Mouse (Mus musculus): Measurements from ENCODE around the gene Fgfrl1.
"Not testable (repeated sequence)": the region's sequence is repeated elsewhere in the genome, so short reads cannot be mapped to it uniquely, and the experiment has no call there.

The Fgfrl1 gene

DNA sequence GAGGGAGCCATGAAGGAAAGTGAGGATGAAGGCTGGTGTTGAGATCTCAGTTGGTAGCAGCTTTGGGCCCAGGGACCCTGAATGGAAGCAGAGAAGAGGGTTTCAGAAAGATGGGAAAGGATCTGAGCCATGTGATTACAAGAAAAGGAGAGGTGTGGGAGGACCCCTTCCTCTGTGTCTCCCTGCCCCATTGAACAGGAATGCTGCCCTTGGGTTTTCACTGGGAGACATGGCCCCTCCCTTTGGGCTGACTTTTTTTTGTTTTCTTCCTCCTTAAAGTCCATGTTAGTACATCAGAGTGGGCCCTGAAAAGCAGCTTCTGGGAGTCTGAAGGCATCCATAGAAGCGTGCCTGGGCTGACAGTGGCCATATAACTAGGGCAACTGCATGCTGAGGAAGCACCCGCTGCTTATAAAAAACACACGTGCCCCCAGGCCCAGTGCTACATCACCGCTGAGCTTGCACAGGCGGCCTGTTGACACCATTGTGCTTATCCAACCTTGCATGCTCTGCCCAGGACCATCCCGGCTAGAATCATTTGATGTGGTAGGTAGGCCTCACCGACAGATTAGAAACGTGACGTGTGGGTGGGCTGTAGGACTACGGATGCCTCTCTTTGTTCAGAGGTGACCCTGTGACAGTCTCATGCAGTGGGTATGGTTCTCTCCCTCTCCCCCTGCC, 9.3 kb downstream of the Fgfrl1 start:
- no peak for DNase-seq

DNA sequence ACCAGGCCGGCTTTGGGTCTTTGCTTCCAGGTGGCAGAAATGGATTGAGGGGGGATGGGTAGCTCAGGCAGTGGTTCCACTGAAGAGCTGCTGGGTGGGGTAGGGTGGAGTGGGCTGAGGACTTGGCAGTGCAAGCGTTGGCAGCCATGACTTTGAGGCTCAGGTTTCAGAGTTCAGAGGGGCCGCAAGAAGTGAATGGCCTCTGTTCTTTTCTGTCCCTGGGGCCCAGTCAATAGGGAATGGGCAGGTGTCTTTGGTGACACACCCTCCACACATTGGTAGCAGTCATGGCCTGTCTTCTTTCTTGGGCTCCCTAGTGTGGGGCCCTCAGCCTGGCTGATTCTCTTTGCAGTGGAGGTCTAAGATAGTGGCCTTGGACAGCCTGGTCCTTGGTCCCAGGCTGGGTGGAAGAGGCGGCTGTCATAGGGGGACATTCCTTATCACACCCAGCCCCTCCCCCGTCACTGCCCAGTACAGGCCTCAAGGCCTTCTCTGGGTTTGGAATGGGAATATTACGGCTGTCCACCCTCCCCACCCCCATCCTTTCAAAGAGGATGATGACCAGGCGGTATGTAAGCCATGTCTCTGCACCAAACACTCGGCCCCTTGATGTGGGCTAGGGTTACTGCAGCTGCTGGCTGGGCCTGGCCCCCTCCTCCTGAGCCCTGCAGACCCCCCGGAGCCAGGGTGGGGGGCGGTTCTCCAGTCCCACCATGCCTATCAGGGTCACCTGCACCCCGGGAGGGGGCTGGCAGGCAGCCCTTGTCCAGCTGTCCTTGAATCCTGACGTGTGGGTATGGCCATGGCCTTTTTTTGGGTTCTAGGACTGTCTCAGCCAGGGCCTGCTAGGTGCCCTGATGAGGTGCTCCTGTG, 11.8 kb downstream of the Fgfrl1 start:
- DNase-seq, result no peak

DNA sequence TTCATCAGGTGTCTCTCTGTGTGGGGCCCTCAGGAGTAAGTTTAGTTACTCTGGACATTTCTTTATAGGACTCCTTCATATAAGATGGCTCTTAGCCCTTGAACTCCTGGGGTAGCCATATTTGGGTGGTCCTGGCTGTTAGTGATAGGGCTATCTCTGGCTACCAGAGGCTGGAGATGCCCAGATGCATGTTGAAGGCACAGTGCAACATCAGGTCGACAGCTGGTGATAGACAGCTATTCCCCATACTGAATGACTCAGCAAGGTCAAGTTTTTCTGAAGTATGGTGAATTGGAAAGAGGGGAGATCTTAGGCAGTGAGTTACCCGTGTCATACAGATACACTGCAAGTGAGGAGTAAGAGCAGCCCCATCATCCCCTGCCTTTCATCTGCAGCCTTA, 15.6 kb downstream of the Fgfrl1 start:
- no peak for DNase-seq

DNA sequence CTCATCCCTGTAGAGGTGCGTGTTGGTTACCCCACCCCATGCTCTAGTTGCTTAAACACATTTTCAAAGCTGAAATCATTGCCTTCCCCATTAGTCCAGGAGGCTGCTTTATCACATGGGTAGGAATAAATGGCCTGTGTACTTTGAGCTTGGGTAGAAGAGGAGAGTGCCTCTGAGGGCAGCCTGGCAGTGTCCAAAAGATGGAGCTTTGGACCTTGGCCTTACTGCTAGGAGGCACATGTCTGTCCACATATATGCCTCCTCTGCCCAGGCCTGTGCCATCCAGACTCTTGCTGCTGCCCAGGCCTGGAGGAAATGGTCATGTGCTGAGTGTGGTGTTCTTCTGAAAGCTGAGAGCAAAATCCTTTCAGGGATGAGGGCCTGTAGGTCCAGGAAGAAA, 16.2 kb downstream of the Fgfrl1 start:
- DNase-seq, result peak; percentile 61

DNA sequence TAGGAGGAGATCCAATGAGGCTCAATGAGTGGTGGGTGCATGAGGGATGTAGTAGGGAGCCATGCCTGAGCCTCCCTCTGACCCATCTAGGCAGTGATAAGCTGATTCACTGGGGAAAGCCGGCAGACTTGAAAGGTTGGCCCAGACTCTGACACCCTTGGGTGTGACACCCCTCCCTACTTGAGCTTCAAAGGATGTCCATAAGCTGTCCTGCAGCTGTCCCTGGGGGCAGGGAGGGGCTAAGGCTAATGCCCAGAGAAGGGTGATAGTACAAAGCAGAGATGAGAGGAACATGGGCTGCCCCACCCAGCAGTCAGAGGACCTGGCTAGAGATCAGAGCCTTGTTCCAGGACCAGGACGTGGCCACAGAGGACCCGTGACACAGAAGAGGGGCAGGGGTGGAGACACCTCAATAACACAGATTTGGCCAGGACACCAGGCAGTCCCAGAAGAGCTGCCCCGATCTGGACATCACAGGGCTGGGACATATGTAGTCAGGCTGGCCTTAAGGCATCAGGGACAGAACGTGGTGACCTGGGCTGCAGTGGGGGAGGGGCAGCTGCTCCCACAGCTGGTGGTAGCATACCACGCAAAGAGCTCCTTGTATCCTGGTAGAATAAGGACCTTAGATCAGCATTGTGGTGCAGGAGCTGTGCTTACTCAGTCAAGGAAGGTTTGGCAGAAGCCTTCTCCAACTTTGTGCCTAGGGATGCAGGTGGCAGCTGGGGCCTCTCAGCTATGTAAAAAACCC, 17.0 kb downstream of the Fgfrl1 start:
- DNase-seq, result no peak

DNA sequence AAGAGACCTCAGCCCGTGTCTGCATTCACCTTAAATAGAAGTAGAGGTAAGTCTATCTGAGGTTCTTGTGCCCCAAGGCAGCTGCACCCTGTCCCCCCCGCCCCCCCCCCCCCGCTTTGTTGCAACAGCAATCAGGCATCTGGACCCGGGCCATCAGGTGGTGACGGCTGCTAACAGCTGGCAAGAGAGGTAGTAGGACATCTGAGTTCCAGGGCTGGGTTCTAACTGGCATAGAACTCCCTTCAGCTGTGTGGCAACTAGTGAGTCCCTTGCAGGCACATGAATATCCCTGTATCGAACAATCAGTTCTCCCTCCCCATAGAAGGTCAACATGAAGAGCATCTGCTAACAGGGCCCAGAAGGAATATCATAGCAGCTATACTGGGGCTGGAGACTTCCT, 19.8 kb downstream of the Fgfrl1 start:
- DNase-seq, result no peak

DNA sequence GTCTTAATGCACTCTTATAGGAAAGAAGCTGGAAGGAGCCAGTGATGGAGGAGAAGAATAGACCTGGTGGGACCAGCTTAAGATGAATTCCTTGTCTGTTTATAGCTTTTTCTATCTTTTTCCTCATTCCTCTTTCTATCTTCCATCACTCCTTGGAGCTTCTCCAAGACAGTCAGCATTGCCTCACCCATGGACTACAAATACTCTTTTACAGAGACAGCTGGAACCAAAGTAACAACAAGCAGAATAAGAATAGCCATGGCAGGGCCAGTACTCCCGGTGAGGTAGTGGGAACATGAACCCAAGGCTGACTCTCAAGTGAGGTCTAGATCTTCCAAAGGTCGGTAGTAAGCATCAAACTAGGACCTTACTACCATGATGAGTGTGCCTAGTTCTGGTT, 20.9 kb downstream of the Fgfrl1 start:
- no peak for DNase-seq

DNA sequence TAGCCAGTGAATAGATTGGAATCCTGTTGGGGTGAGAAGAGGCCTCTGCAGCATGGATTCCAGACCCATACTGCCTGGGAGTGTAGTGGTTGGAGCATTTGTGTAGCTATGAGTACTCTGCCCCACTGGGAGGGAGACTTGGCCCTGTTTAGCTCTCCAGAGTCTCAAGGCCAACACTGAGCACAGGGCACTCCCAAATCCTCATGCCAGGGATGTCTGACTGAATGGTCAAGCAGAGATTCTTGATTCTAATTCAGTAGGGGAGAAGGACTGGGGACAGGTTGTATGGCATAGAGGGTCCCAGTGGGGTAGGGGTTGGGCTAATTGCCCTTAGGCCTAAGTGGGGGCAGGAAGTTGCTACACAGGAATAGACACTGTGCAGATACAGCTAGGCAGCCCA, 21.5 kb downstream of the Fgfrl1 start:
- no peak for DNase-seq

DNA sequence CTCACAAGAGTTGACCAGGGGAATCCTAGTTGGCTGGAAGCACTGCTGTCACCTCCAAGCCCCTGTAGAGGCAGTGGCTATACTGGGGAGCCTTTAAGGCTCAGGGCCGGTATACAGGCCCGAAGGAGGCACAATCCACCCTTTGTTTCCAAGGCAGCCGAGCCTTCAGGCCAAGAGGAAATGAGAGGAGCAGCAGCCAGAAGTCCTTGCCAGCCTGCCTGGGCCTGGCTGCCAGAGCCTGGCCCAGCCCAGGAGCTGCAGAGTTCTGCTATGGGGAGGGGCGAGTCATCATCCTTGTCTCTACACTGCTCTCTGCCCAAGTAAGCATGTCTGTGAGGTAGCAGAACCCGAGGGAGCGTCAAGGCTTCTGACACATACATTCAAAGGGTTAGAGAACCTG, 22.0 kb downstream of the Fgfrl1 start:
- no peak for DNase-seq

DNA sequence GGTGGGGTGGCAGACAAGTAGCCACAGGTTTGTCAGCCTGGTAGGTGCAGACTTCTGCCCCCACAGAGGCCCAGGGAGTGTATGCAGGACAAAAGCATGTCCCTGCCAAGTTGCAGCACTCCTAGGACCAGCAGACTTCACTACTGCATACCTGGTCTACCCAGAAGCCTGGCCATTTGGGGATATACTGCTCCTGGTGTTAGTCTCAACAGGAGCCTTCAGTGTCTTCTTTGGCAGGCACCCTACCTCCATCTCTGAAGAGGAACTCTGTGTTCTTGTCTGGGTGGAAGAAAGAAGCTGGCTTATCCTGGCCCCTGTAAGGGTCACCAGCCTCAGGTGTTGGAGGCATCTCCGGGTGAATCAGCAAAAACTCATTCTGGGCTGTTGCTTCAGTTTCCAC, 23.8 kb downstream of the Fgfrl1 start:
- no peak for DNase-seq

DNA sequence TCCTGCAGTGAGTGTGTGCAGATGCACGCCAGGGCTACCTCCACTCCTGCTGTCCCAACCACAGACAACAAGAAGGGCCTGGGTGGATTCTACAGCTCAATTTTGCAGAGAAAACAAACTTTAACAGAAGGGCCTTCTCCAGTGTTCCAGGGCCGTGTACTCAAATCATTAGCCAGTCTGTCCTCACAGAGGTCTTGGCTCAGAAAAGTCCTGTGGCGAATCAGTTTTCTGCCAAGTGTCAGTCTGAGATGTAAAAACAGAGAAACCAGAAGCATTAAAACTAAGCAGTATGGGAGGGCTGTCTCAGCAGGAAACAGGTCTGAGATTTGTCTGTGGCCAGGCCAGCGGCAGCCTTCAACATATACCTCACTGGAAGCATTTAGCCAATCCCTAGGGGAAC, 25.9 kb downstream of the Fgfrl1 start:
- DNase-seq, result no peak

DNA sequence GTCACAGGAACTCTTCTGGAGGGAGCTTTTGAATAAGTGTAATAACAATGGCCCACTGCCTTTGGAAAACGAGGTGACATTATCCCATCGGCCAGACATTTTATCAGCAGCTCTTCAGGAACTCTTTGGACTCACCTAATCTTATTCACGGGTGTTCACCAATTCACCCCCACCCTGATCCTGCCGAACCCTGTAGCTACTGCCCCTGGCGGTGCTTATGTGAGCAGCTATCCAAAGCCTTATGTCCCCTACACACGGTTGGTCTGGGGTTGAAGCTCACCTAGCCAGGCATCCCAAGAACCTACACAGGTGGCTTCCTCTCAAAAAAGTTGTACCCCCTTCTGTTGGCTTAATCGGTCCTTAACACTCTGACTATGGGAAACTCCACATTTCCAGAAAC, 27.6 kb downstream of the Fgfrl1 start:
- no peak for DNase-seq

DNA sequence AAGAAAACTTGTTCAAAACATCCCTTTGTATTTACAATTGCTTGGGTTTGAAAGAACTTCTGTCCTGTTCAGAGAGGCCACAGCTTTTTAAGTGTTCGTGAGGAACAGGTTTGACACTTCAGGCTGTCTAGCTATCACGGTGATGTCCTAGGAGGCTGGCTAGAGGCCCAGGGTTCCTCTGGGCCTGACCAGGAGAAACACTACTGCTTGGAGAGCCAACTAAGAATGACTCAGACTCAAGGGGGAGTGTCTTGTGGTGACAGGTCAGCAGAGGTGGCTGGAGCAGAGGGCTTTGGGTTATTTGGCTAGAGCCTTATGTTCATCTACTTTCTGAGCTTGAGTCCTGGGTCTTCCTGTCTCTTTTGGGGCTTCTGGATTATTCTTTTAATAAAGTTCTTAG, 31.8 kb downstream of the Fgfrl1 start:
- no peak for DNase-seq

DNA sequence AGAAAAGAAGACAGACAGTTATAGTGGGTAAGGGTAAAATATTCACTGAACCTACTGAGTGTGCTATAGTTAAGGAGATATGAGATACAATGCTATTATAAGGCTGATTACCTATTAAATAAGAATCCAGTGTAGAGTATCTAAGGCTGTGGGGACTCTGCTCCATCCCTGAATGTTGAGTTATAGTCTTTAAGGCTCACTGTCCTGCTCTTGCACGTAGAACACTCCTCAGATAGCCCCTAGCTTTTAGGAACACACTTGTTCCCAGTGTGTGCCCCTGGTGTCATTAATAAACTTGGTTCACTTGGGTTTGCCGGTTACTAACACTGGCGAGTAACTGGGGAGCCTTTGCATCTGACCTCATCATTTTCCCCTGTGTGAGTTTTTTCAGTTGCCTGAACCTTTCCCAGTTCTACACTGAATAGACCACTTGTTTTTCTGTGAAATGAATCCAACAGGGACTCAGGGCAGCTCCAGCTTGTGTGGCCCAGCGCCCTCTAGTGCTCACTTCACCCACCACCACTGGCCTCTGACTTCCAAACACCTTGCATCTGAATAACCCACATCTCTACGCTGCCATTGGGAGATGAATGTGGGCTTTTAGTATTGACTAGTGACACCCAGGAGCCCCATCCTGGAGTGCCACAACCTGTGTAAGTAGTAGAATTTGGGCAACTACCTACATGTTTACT, 34.5 kb downstream of the Fgfrl1 start:
- DNase-seq, result peak; percentile 82

DNA sequence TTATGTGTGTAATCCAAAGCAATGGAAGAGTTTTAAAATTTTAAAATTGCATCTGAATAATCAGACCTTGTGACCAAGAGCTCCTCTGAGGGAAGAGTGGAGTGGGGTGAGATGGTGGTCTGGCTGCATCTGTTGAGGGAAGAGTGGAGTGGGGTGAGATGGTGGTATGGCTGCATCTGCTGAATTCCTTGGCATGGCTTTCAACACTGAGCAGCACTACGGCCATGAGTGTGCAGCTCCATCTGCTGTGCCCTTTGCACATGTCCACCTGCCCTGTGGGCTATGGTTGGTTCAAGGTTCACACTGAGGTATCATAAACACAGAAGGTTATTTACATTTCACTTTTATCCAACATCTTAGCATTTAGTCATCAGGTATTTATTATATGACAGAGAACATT, 35.2 kb downstream of the Fgfrl1 start:
- DNase-seq, result no peak

DNA sequence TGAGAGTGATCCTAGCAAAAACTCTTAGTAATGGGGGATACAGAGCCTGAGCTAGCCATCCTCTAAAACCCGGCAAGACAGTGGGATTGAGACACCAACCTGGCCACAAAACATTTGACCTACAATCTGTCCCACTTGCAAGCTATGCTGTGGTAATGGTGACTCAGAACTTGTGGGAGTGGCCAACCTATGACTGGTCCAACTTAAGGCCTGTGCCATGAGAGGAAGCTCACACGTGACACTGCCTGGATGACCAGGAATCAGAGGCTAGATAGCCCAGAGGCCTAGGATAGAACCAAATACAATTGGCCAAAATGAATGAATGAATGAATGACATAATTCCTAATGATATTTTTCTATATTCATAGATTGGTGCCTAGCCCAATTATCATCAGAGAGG, 49.7 kb downstream of the Fgfrl1 start:
- DNase-seq, result no peak

DNA sequence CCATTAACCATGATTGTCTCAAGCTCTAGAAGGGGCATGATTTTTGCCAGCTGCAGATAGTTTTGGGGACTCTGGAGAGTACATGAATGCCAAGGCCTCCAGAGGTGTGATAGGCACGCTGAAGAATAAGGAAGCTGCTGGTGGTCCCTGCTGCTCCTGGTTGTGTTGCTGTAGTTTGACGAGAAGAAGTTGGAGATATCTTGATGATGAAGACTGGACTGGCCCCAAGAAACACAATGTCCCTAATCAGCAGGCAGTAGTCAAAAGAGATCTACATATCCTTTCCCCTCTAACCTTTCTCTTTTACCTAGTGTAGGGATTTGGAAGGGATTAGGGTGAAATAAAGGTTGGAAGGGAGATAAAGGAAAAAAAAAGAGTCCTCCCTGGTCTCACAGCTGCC, 50.4 kb downstream of the Fgfrl1 start:
- DNase-seq, result no peak

DNA sequence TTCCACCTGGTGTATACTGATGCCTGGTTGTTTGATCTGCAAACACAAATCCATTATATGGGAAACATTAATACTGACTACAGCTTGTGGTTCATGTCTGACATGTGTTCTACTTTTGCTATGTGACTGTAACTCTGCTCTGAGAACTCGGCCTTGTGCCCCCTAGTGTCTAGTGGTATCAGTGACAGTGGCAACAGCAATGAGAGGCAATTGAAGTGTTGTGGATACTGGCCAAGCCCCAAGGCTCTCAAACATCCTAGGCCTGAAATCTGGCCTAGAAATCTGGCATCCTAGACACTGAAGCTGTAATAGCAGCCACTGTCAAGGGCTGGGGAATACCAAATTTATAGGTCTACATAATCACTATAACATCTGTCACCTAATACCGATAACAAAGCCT, 51.7 kb downstream of the Fgfrl1 start:
- no peak for DNase-seq

DNA sequence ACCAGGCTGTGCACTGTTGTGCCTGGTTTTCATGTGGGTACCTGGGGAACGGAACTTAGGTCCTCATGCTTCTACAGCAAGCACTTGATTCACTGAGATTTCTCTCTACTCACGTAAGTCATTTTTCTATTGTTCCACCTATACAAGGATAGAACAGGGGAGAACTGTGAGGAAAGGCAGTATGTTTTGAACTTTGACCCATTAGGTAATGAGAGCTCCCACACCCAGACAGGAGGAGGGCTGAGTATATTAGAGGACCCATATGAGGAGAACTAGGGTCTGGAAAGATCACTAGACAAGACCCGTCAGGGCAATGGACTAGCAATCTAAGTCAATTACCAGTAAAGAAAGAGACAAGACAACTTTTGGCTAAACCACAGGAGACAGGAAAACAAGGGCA, 52.4 kb downstream of the Fgfrl1 start:
- no peak for DNase-seq

DNA sequence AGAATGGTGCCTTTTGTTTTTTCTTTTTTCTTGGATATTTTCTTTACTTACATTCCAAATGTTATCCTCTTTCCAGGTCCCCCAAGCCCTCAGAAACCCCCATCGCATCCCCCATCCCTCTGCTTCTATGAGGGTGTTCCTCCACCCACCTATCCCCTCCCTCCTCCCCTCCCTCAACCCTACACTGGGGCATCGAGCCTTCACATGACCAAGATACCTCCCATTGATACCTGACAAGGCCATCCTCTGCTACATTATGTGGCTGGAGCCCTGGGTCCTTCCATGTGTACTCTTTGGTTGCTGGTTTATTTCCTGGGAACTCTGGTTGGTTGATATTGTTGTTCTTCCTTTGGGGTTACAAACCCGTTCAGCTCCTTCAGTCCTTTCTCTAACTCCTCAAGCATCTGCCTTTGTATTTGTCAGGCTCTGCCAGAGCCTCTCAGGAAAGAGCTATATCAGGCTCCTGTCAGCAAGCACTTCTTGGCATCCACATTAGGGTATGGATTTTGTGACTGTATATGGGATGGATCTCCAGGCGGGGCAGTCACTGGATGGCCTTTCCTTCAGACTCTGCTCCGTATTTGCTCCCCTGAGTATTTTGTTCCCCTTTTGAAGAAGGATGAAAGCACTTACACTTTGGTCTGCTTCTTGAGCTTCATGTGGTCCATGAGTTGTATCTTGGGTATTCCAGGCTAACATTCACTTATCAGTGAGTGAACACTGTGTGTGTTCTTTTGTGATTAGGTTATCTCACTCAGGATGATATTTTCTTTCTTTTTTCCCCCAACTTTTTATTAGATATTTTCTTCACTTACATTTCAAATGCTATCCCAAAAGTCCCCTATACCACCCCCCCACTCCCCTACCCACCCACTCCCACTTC, 58.4 kb downstream of the Fgfrl1 start:
- DNase-seq, result no peak

DNA sequence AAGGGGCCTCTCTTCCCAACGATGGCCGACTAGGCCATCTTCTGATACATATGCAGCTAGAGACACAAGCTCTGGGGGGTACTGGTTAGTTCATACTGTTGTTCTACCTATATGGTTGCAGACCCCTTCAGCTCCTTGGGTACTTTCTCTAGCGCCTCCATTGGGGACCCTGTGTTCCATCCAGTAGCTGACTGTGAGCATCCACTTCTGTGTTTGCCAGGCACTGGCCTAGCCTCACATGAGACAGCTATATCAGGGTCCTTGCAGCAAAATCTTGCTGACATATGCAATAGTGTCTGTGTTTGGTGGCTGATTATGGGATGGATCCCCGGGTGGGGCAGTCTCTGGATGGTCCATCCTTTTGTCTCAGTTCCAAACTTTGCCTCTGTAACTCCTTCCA, 59.1 kb downstream of the Fgfrl1 start:
- not testable (repeated sequence) for DNase-seq
